Mouse (Mus musculus) stomach, postnatal 0 days (tissue): Measurements from ENCODE around the gene Atp8a2.
"Not testable (repeated sequence)": the region's sequence is repeated elsewhere in the genome, so short reads cannot be mapped to it uniquely, and the experiment has no call there.

Experiments used
- CTCF ChIP-seq: IDR thresholded peaks from 2 replicates; pipeline ENCODE4 v1.5.1; 2016; ENCODE audit warnings: antibody characterized with exemption, low read depth, mild to moderate bottlenecking, moderate library complexity
- EP300 ChIP-seq: optimal IDR thresholded peaks from 2 replicates; pipeline ENCODE3; 2016; ENCODE audit warnings: antibody characterized with exemption

GRCm38 (mm10) chr14:59837691-59838241 is 359.2 kb downstream of the Atp8a2 start:
- TF ChIP-seq CTCF, EP300: not testable (repeated sequence)
